Mouse (Mus musculus): ENCODE measurements around the gene Aff3. TPM values are rescaled to one million over a fixed set of nuclear protein-coding genes. Genes with fewer than 3 reads are reported as not detected.

Gene Aff3
- polyA plus RNA-seq, 1 experiment from 2014 or later: 20.6 TPM

GRCm38 (mm10) chr1:38261076-38261475 is 403.7 kb downstream of the Aff3 start:
- H3K36me3 ChIP-seq: peaks cover 22% of the 10 kb centered on the region
- peaks cover 71% of the 10 kb centered on the region for H3K4me1 ChIP-seq
- 86% methylated on average over 5 of the region's 5 CpGs for WGBS
- no peak overlapping the region; the same call in 1 of the 2 replicates for H3K27ac ChIP-seq
- no peak overlapping the region for H3K9ac ChIP-seq
- H3K9me3 ChIP-seq: no peaks in the 10 kb centered on the region
- no peak overlapping the region for H3K4me2 ChIP-seq (replicated peaks)
- ATAC-seq (ENCODE audit: low FRiP score, low read depth): no peak
- no peaks in the 10 kb centered on the region for H3K27me3 ChIP-seq
- H3K4me3 ChIP-seq: no peak overlapping the region

GRCm38 (mm10) chr1:38259541-38260338 is 405.0 kb downstream of the Aff3 start:
- no peak for ATAC-seq (ENCODE audit: low FRiP score, low read depth)
- no peak overlapping the region; the same call in 1 of the 2 replicates for H3K27ac ChIP-seq

GRCm38 (mm10) chr1:38254426-38254825 is 410.3 kb downstream of the Aff3 start:
- Histone ChIP-seq H3K27ac (no peak overlapping the region), H3K4me2 (replicated peaks) (no peak overlapping the region), H3K36me3 (0 out of 2 replicates have a peak, but pooled peaks cover 9% of the 10 kb centered on the region), H3K9me3 (no peaks in the 10 kb centered on the region), H3K4me3 (no peak overlapping the region), H3K27me3 (no peaks in the 10 kb centered on the region), H3K4me1 (peaks cover 24% of the 10 kb centered on the region), H3K9ac (no peak overlapping the region)
- ATAC-seq (ENCODE audit: low FRiP score, low read depth): no peak
- WGBS: 74% methylated on average over 8 of the region's 8 CpGs

More at GRCm38 (mm10) chr1:38259541-38260338, 405.0 kb downstream of the Aff3 start:
- Histone ChIP-seq H3K36me3 (peaks cover 10% of the 10 kb centered on the region; the same call in 1 of the 2 replicates), H3K9ac (no peak overlapping the region), H3K4me2 (replicated peaks) (no peak overlapping the region), H3K9me3 (no peaks in the 10 kb centered on the region), H3K4me3 (no peak overlapping the region), H3K4me1 (peaks cover 71% of the 10 kb centered on the region), H3K27me3 (no peaks in the 10 kb centered on the region)
- WGBS: 67% methylated on average over 10 of the region's 10 CpGs

GRCm38 (mm10) chr1:38252766-38253079 is 412.0 kb downstream of the Aff3 start:
- Histone ChIP-seq H3K4me3 (no peak overlapping the region), H3K9me3 (no peaks in the 10 kb centered on the region), H3K4me1 (peaks cover 17% of the 10 kb centered on the region), H3K36me3 (0 out of 2 replicates have a peak, but pooled peaks cover 9% of the 10 kb centered on the region), H3K27ac (no peak overlapping the region), H3K9ac (no peak overlapping the region), H3K4me2 (replicated peaks) (no peak overlapping the region), H3K27me3 (no peaks in the 10 kb centered on the region)
- WGBS: 35% methylated on average over 2 of the region's 2 CpGs
- ATAC-seq (ENCODE audit: low FRiP score, low read depth): no peak

- ATAC-seq (ENCODE audit: low FRiP score, low read depth): peak; percentile 29; the same call in 1 of the 2 replicates
- WGBS: 67% methylated on average over 19 of the region's 19 CpGs
Observed at GRCm38 (mm10) chr1:38252031-38252765, 412.6 kb downstream of the Aff3 start.

GRCm38 (mm10) chr1:38251448-38251847 is 413.3 kb downstream of the Aff3 start:
- Histone ChIP-seq H3K9me3 (no peaks in the 10 kb centered on the region), H3K9ac (no peak overlapping the region), H3K4me1 (peaks cover 14% of the 10 kb centered on the region), H3K4me3 (no peak overlapping the region), H3K36me3 (peaks cover 9% of the 10 kb centered on the region; the same call in 1 of the 2 replicates), H3K27ac (no peak overlapping the region), H3K27me3 (no peaks in the 10 kb centered on the region), H3K4me2 (replicated peaks) (no peak overlapping the region)
- ATAC-seq (ENCODE audit: low FRiP score, low read depth): no peak
- WGBS: 87% methylated on average over 11 of the region's 11 CpGs

More at GRCm38 (mm10) chr1:38252031-38252765, 412.6 kb downstream of the Aff3 start:
- Histone ChIP-seq H3K27me3 (no peaks in the 10 kb centered on the region), H3K4me1 (peaks cover 15% of the 10 kb centered on the region), H3K4me3 (no peak overlapping the region), H3K27ac (no peak overlapping the region), H3K9ac (no peak overlapping the region), H3K36me3 (0 out of 2 replicates have a peak, but pooled peaks cover 9% of the 10 kb centered on the region), H3K9me3 (no peaks in the 10 kb centered on the region), H3K4me2 (replicated peaks) (no peak overlapping the region)

GRCm38 (mm10) chr1:38250246-38250645 is 414.5 kb downstream of the Aff3 start:
- H3K27me3 ChIP-seq: no peaks in the 10 kb centered on the region
- H3K4me3 ChIP-seq: no peak overlapping the region
- no peak for ATAC-seq (ENCODE audit: low FRiP score, low read depth)
- peaks cover 9% of the 10 kb centered on the region; the same call in 1 of the 2 replicates for H3K36me3 ChIP-seq
- no peak overlapping the region for H3K4me2 ChIP-seq (replicated peaks)
- no peak overlapping the region for H3K27ac ChIP-seq
- H3K4me1 ChIP-seq: peaks cover 14% of the 10 kb centered on the region
- 57% methylated on average over 3 of the region's 3 CpGs for whole genome bisulfite sequencing
- H3K9me3 ChIP-seq: no peaks in the 10 kb centered on the region
- no peak overlapping the region for H3K9ac ChIP-seq

GRCm38 (mm10) chr1:38249561-38249960 is 415.2 kb downstream of the Aff3 start:
- Histone ChIP-seq H3K9me3 (no peaks in the 10 kb centered on the region), H3K27ac (no peak overlapping the region), H3K4me1 (peaks cover 21% of the 10 kb centered on the region), H3K36me3 (peaks cover 9% of the 10 kb centered on the region; the same call in 1 of the 2 replicates), H3K4me3 (no peak overlapping the region), H3K27me3 (no peaks in the 10 kb centered on the region), H3K9ac (no peak overlapping the region), H3K4me2 (replicated peaks) (no peak overlapping the region)
- ATAC-seq (ENCODE audit: low FRiP score, low read depth): no peak
- 69% methylated on average over 7 of the region's 7 CpGs for WGBS

- ATAC-seq (ENCODE audit: low FRiP score, low read depth): no peak
- WGBS: 12% methylated on average over 9 of the region's 9 CpGs
- H3K27ac ChIP-seq: no peak overlapping the region
- H3K4me2 ChIP-seq (replicated peaks): no peak overlapping the region
- no peak overlapping the region for H3K4me3 ChIP-seq
- H3K9ac ChIP-seq: no peak overlapping the region
- no peaks in the 10 kb centered on the region for H3K27me3 ChIP-seq
- peaks cover 29% of the 10 kb centered on the region for H3K4me1 ChIP-seq
- H3K9me3 ChIP-seq: no peaks in the 10 kb centered on the region
- H3K36me3 ChIP-seq: peaks cover 9% of the 10 kb centered on the region; the same call in 1 of the 2 replicates
Observed at GRCm38 (mm10) chr1:38248027-38248426, 416.7 kb downstream of the Aff3 start.

GRCm38 (mm10) chr1:38242559-38242958 is 422.2 kb downstream of the Aff3 start:
- no peak overlapping the region for H3K4me2 ChIP-seq (replicated peaks)
- H3K27me3 ChIP-seq: no peaks in the 10 kb centered on the region
- peaks cover 49% of the 10 kb centered on the region for H3K4me1 ChIP-seq
- H3K27ac ChIP-seq: no peak overlapping the region
- H3K9ac ChIP-seq: no peak overlapping the region
- no peaks in the 10 kb centered on the region for H3K9me3 ChIP-seq
- 49% methylated on average over 4 of the region's 4 CpGs for WGBS
- H3K36me3 ChIP-seq: no peaks in the 10 kb centered on the region; the same call in 1 of the 2 replicates
- no peak for ATAC-seq (ENCODE audit: low FRiP score, low read depth)
- H3K4me3 ChIP-seq: no peak overlapping the region

- Histone ChIP-seq H3K27ac (no peak overlapping the region), H3K9me3 (no peaks in the 10 kb centered on the region), H3K9ac (no peak overlapping the region), H3K36me3 (no peaks in the 10 kb centered on the region; the same call in 1 of the 2 replicates), H3K27me3 (no peaks in the 10 kb centered on the region), H3K4me1 (peaks cover 54% of the 10 kb centered on the region), H3K4me3 (no peak overlapping the region), H3K4me2 (replicated peaks) (no peak overlapping the region)
- WGBS: 47% methylated on average over 4 of the region's 4 CpGs
- no peak for ATAC-seq (ENCODE audit: low FRiP score, low read depth)
Observed at GRCm38 (mm10) chr1:38241801-38242200, 423.0 kb downstream of the Aff3 start.

- Histone ChIP-seq H3K4me3 (no peak overlapping the region), H3K36me3 (no peaks in the 10 kb centered on the region), H3K4me2 (replicated peaks) (no peak overlapping the region), H3K9me3 (no peaks in the 10 kb centered on the region), H3K27ac (no peak overlapping the region), H3K27me3 (no peaks in the 10 kb centered on the region), H3K4me1 (peaks cover 56% of the 10 kb centered on the region), H3K9ac (no peak overlapping the region)
- ATAC-seq (ENCODE audit: low FRiP score, low read depth): no peak
- WGBS: 70% methylated on average over 6 of the region's 6 CpGs
Observed at GRCm38 (mm10) chr1:38241221-38241666, 423.5 kb downstream of the Aff3 start.

Data from limb, embryonic 13.5 days (tissue).